Mouse (Mus musculus): ENCODE results near the gene Mia3.

GRCm38 (mm10) chr1:183320708-183321107 is 48.6 kb downstream of the Mia3 start:
- TF ChIP-seq CTCF (IDR thresholded peaks at IDR 0.05; ENCODE audit: control insufficient read depth, insufficient read depth, insufficient read length) = no peak
- TF ChIP-seq MAX (IDR thresholded peaks at IDR 0.05) = no peak
- TF ChIP-seq USF1 (IDR thresholded peaks at IDR 0.05; ENCODE audit: low read depth) = no peak
